Mouse (Mus musculus) stomach, embryonic 16.5 days (tissue): ENCODE data around the gene Ncbp3. TPM values are rescaled to one million over a fixed set of nuclear protein-coding genes. Genes with fewer than 3 reads are reported as not detected.

Experiments used
- ATAC-seq: fragments of 200-750 bp; cut with Nextera tagmentation; 2 replicates; pipeline ENCODE4 v1.8.0; 2017; ENCODE audit warnings: moderate number of reproducible peaks, moderate TSS enrichment; ENCODE audit not compliant: insufficient read depth, low FRiP score
- H3K27ac ChIP-seq: fragments of 300-500 bp; sonication (generic); 2 replicates; pipeline ENCODE4 v1.5.1; 2014; ENCODE audit warnings: low read length
- H3K27me3 ChIP-seq: fragments of 300-500 bp; sonication (generic); 2 replicates; pipeline ENCODE4 v1.6.1; 2014; ENCODE audit warnings: low read length, control low read depth, mixed read lengths; ENCODE audit not compliant: control insufficient read depth, insufficient read depth
- H3K36me3 ChIP-seq: fragments of 300-500 bp; sonication (generic); 2 replicates; pipeline ENCODE4 v1.6.1; 2014; ENCODE audit warnings: low read length; ENCODE audit not compliant: control insufficient read depth, insufficient read depth
- H3K4me1 ChIP-seq: fragments of 300-500 bp; sonication (generic); 2 replicates; pipeline ENCODE4 v1.6.1; 2014; ENCODE audit warnings: low read length, control low read depth, mixed read lengths; ENCODE audit not compliant: control insufficient read depth, insufficient read depth
- H3K4me2 ChIP-seq: fragments of 300-500 bp; sonication (generic); 2 replicates; pipeline ENCODE4 v1.6.1; 2014; ENCODE audit warnings: low read depth, low read length, mixed read lengths
- H3K4me3 ChIP-seq: fragments of 300-500 bp; sonication (generic); replicated peaks from 2 replicates; pipeline ENCODE4 v1.5.1; 2014; ENCODE audit warnings: mild to moderate bottlenecking, low read length
- H3K9ac ChIP-seq: fragments of 300-500 bp; sonication (generic); 2 replicates; pipeline ENCODE4 v1.6.1; 2014; ENCODE audit warnings: low read length
- H3K9me3 ChIP-seq: fragments of 300-500 bp; sonication (generic); replicated peaks from 2 replicates; pipeline ENCODE4 v1.6.1; 2016; ENCODE audit warnings: low read length, control low read depth; ENCODE audit not compliant: control insufficient read depth
- WGBS: fragments of 180-500 bp; shearing (Covaris S2); extraction: QIAGEN DNeasy Blood & Tissue Kit; methylation state at CpG from one replicate; pipeline ENCODE4 v1.1.7; 2014; 5-methylcytosine and 5-hydroxymethylcytosine counted together
- polyA plus RNA-seq: library from polyadenylated mRNA; unstranded; fragments of >200 nt; fragmentation: Nextera tagmentation; extraction: Ambion mirVana; gene quantifications from 2 replicates; pipeline ENCODE4 v1.2.1, GENCODE M21; 2015

Gene Ncbp3
- polyA plus RNA-seq, 1 experiment from 2014 or later: 10.8 TPM

DNA sequence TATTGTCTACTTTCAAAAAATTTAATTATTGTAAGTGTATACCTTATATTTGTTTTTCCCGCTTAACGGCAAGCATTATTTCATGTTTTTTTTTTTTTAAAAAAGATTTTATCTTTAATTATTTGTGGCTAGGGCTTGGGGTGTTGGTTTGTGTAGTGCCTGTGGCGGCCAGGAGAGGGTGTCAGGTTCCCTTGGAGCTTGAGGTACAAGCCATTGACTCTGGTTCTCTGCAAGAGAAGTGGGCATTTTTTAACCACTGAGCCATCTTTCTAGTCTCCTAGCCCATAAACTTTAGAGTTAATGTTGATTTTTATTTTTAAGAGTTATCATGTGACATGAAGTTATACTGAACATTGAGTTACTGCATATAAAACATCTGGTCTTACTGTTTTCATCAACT, 24.3 kb downstream of the Ncbp3 start:
- no peaks in the 10 kb centered on the region for H3K9me3 ChIP-seq
- no peak for ATAC-seq
- H3K27me3 ChIP-seq: no peaks in the 10 kb centered on the region
- WGBS: 87% methylated on average over 3 of the region's 3 CpGs
- no peak overlapping the region for H3K4me3 ChIP-seq
- H3K27ac ChIP-seq: no peak overlapping the region
- no peak overlapping the region for H3K4me2 ChIP-seq
- H3K36me3 ChIP-seq: peaks cover 42% of the 10 kb centered on the region
- H3K4me1 ChIP-seq: no peaks in the 10 kb centered on the region
- no peak overlapping the region for H3K9ac ChIP-seq

GRCm38 (mm10) chr11:73076295-73076694, 28.7 kb downstream of the Ncbp3 start:
- 90% methylated on average over 4 of the region's 4 CpGs for WGBS
- Histone ChIP-seq H3K4me2 (no peak overlapping the region), H3K27ac (no peak overlapping the region), H3K36me3 (peaks cover 30% of the 10 kb centered on the region), H3K4me1 (no peaks in the 10 kb centered on the region), H3K9me3 (no peaks in the 10 kb centered on the region), H3K4me3 (no peak overlapping the region), H3K9ac (no peak overlapping the region), H3K27me3 (no peaks in the 10 kb centered on the region)
- ATAC-seq: no peak

- Histone ChIP-seq H3K9ac (no peak overlapping the region), H3K9me3 (no peaks in the 10 kb centered on the region), H3K4me1 (no peaks in the 10 kb centered on the region), H3K36me3 (peaks cover 34% of the 10 kb centered on the region), H3K27ac (no peak overlapping the region), H3K27me3 (no peaks in the 10 kb centered on the region), H3K4me3 (no peak overlapping the region), H3K4me2 (no peak overlapping the region)
- 80% methylated on average over 4 of the region's 4 CpGs for WGBS
- ATAC-seq: no peak
Measured at GRCm38 (mm10) chr11:73076733-73077132, 29.1 kb downstream of the Ncbp3 start.

DNA sequence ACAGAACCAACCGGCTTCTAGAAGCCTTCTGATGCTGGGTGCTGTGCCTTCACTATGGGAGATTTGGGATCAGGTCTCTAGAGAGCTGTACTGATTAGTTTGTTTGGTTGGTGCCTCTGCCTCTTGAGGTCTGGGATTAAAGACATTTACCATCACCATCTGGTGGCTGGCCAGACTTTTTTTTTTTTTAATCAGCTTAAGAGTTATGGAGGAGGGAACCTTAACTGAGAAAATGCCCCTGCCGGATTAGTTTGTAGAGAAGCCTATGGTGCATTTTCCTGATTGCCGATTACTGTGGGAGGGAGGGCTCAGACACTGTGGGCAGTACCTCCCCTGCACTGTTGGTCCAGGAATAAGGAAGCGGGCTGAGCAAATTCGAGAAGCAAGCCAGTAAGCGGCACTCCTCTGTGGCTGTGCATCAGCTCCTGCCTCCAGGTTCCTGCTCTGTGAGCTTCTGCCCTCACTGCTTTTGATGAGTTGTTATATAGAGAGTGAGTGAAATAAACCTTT, 29.7 kb downstream of the Ncbp3 start:
- Histone ChIP-seq H3K4me3 (no peak overlapping the region), H3K27ac (no peak overlapping the region), H3K27me3 (no peaks in the 10 kb centered on the region), H3K36me3 (peaks cover 34% of the 10 kb centered on the region), H3K9me3 (no peaks in the 10 kb centered on the region), H3K4me1 (no peaks in the 10 kb centered on the region), H3K4me2 (no peak overlapping the region), H3K9ac (no peak overlapping the region)
- WGBS: 90% methylated on average over 6 of the region's 6 CpGs
- ATAC-seq: no peak

DNA sequence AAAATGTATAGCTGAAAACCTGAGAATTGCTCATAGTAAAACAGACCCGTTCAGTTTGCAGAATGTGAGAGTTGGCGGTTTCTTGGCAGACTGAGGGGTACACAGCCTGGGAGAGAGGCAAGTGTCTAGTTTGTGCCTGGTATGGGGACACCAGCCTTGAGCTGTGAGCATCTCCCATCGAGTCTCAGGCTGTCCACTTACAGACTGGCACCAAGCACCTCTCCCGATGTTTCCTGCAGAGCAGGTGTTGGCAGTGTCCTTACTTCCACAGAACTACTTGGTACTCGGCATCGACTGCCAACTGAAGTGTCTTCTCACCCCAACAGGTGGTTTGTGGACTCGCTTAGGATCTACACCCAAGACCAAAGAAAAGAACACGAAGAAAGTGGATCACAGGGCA, 31.0 kb downstream of the Ncbp3 start:
- Histone ChIP-seq H3K4me3 (no peak overlapping the region), H3K4me2 (no peak overlapping the region), H3K9ac (no peak overlapping the region), H3K4me1 (no peaks in the 10 kb centered on the region), H3K9me3 (no peaks in the 10 kb centered on the region), H3K27me3 (no peaks in the 10 kb centered on the region), H3K36me3 (peaks cover 28% of the 10 kb centered on the region), H3K27ac (no peak overlapping the region)
- ATAC-seq: no peak
- 89% methylated on average over 8 of the region's 8 CpGs for WGBS

DNA sequence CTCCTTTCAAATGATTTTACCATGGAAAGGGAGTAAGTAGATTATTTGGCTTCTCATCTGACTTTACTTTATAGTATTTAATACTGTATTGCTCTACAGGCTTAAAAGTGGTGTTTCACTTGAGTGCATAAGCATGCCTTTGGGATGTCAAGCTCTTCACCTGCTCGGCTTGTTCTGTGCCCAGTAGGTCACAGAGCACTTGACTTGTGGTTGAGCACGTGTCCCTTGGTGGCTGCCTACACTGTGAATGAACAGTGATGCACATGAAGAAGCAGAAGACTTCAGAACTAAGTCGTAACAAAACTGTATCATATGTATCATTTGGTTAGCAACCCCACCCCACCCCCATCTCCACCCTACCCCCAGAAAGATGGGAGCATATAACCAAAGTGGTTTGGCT, 32.7 kb downstream of the Ncbp3 start:
- no peak overlapping the region for H3K4me3 ChIP-seq
- H3K36me3 ChIP-seq: peaks cover 18% of the 10 kb centered on the region
- H3K9me3 ChIP-seq: no peaks in the 10 kb centered on the region
- no peak overlapping the region for H3K9ac ChIP-seq
- no peak overlapping the region for H3K27ac ChIP-seq
- ATAC-seq: no peak
- H3K27me3 ChIP-seq: no peaks in the 10 kb centered on the region
- 91% methylated on average over 3 of the region's 3 CpGs for whole genome bisulfite sequencing
- H3K4me1 ChIP-seq: peaks cover 9% of the 10 kb centered on the region
- H3K4me2 ChIP-seq: no peak overlapping the region

DNA sequence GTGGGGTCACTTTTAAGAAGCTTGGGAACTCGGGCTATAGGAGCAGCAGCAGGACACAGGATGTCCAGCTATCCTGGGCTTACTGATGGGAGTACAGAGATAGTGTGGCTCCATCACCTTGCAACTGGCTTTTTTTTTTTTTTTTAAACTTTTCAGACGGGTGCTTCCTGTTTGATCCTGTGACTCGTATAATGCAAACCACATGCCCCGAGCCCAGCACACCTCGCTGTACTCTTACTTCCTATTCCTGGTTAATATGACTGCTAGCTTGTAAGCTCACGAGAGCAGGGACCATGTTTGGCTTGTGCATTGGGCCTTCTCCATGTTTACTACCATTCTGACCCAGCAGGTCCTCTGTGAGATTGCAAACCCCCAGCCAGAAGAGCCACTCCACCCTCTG, 36.7 kb downstream of the Ncbp3 start:
- peaks cover 13% of the 10 kb centered on the region for H3K36me3 ChIP-seq
- H3K27ac ChIP-seq: peak overlapping the region; percentile 37; the same call in 1 of the 2 replicates
- no peaks in the 10 kb centered on the region for H3K9me3 ChIP-seq
- no peak overlapping the region for H3K4me2 ChIP-seq
- no peak overlapping the region for H3K4me3 ChIP-seq
- H3K4me1 ChIP-seq: peaks cover 12% of the 10 kb centered on the region
- 66% methylated on average over 6 of the region's 6 CpGs for WGBS
- no peak overlapping the region for H3K9ac ChIP-seq
- ATAC-seq: no peak
- H3K27me3 ChIP-seq: no peaks in the 10 kb centered on the region

DNA sequence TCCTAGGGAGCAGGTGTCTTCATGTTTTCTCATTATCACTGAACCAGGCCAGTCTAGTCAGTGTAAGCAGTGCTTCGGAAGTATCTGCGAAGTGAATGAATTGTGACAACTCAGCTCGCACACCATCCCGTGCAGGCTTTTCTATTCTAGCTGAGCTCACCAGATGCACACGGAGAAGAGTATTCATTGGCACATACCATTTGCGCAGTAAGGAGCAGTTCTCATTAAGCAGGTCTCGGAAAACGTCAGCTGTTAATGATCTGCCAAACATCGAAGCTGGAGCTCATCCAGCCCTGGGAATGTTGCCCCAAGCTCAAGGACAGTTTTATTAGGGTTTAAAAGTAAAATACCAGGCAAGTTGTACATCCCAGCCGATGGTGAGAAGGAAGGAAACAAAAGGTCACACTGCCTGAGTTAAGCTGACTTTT, 37.2 kb downstream of the Ncbp3 start:
- no peak overlapping the region; the same call in 1 of the 2 replicates for H3K9ac ChIP-seq
- peak overlapping the region; percentile 37; the same call in 1 of the 2 replicates for H3K27ac ChIP-seq
- H3K4me1 ChIP-seq: peaks cover 12% of the 10 kb centered on the region
- no peaks in the 10 kb centered on the region for H3K27me3 ChIP-seq
- no peak overlapping the region for H3K4me3 ChIP-seq
- H3K9me3 ChIP-seq: no peaks in the 10 kb centered on the region
- no peak for ATAC-seq
- 62% methylated on average over 10 of the region's 10 CpGs for WGBS
- H3K4me2 ChIP-seq: no peak overlapping the region; the same call in 1 of the 2 replicates
- peaks cover 13% of the 10 kb centered on the region for H3K36me3 ChIP-seq

- Histone ChIP-seq H3K36me3 (peaks cover 13% of the 10 kb centered on the region), H3K4me3 (no peak overlapping the region), H3K4me2 (no peak overlapping the region), H3K27ac (peak overlapping the region; percentile 37; the same call in 1 of the 2 replicates), H3K9me3 (no peaks in the 10 kb centered on the region), H3K27me3 (no peaks in the 10 kb centered on the region), H3K4me1 (peaks cover 12% of the 10 kb centered on the region), H3K9ac (no peak overlapping the region; the same call in 1 of the 2 replicates)
- WGBS: 64% methylated on average over 7 of the region's 7 CpGs
- no peak for ATAC-seq
Measured at GRCm38 (mm10) chr11:73085391-73085790, 37.8 kb downstream of the Ncbp3 start.
